Mouse (Mus musculus): ENCODE measurements around the gene Greb1.

The Greb1 gene

DNA sequence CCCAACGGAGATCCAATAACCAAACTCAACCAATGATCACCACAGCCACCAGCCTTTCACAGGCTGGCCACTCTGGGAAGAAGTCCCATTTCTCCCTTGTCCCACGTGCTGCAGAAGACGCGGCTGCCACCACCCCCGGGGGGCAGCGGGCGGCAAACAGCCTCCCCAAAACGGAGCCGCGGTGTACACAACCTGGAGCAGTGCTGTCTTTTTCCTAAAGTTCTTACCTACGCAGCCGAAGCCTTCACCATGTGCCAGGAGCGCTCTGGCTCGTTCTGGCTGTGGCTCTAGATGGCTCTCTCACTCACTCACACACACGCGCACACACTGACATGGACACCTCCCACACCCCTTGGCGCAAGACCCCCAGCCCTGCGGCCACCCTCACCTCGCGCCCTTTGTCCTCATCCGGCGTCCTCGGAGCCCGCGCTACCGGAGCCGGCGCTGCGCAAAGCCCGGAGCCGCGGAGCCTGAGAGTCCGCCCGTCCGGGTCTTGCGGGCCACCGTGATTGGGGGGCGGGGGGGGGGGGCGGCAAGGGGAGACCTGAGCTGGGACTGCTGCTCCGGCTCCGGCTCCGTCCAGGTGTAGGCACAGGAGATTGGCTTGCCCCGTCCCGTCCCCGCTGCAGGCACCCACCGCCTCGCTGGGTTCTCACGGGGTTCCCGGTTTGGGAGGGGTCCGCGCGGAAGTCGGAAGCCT, at the start of gene Greb1:
Gene Greb1, minus strand, starts transcription at position 628 of the 700 bp plus-strand sequence.
- Histone ChIP-seq H3K36me3 (ENCODE audit: control insufficient read depth, insufficient read depth, low read length, poor library complexity, severe bottlenecking) (no peaks in the 10 kb centered on the region), H3K27me3 (ENCODE audit: control insufficient read depth, insufficient read depth, low read length, poor library complexity, severe bottlenecking) (no peaks in the 10 kb centered on the region)
- no peak for DNase-seq (ENCODE audit: low read depth, low spot score)

- no peak for DNase-seq (ENCODE audit: low read depth, low spot score)
- H3K36me3 ChIP-seq (ENCODE audit: control insufficient read depth, insufficient read depth, low read length, poor library complexity, severe bottlenecking), result no peaks in the 10 kb centered on the region
- no peaks in the 10 kb centered on the region for H3K27me3 ChIP-seq (ENCODE audit: control insufficient read depth, insufficient read depth, low read length, poor library complexity, severe bottlenecking)
Observed at GRCm38 (mm10) chr12:16849821-16850220, 49.1 kb upstream of the Greb1 start.

- Histone ChIP-seq H3K27me3 (ENCODE audit: control insufficient read depth, insufficient read depth, low read length, poor library complexity, severe bottlenecking) (no peaks in the 10 kb centered on the region), H3K36me3 (ENCODE audit: control insufficient read depth, insufficient read depth, low read length, poor library complexity, severe bottlenecking) (no peaks in the 10 kb centered on the region)
- DNase-seq (ENCODE audit: low read depth, low spot score), result no peak
Observed at GRCm38 (mm10) chr12:16848501-16848900, 47.8 kb upstream of the Greb1 start.

GRCm38 (mm10) chr12:16847204-16847792, 46.6 kb upstream of the Greb1 start:
- Histone ChIP-seq H3K36me3 (ENCODE audit: control insufficient read depth, insufficient read depth, low read length, poor library complexity, severe bottlenecking) (no peaks in the 10 kb centered on the region), H3K27me3 (ENCODE audit: control insufficient read depth, insufficient read depth, low read length, poor library complexity, severe bottlenecking) (no peaks in the 10 kb centered on the region)
- DNase-seq (ENCODE audit: low read depth, low spot score), result no peak

- H3K27me3 ChIP-seq (ENCODE audit: control insufficient read depth, insufficient read depth, low read length, poor library complexity, severe bottlenecking), result no peaks in the 10 kb centered on the region
- H3K36me3 ChIP-seq (ENCODE audit: control insufficient read depth, insufficient read depth, low read length, poor library complexity, severe bottlenecking), result no peaks in the 10 kb centered on the region
- DNase-seq (ENCODE audit: low read depth, low spot score), result no peak
Observed at GRCm38 (mm10) chr12:16844623-16845592, 44.2 kb upstream of the Greb1 start.

GRCm38 (mm10) chr12:16840842-16841782, 40.4 kb upstream of the Greb1 start:
- no peak for DNase-seq (ENCODE audit: low read depth, low spot score)
- Histone ChIP-seq H3K36me3 (ENCODE audit: control insufficient read depth, insufficient read depth, low read length, poor library complexity, severe bottlenecking) (no peaks in the 10 kb centered on the region), H3K27me3 (ENCODE audit: control insufficient read depth, insufficient read depth, low read length, poor library complexity, severe bottlenecking) (no peaks in the 10 kb centered on the region; the same call in 1 of the 2 replicates)

DNA sequence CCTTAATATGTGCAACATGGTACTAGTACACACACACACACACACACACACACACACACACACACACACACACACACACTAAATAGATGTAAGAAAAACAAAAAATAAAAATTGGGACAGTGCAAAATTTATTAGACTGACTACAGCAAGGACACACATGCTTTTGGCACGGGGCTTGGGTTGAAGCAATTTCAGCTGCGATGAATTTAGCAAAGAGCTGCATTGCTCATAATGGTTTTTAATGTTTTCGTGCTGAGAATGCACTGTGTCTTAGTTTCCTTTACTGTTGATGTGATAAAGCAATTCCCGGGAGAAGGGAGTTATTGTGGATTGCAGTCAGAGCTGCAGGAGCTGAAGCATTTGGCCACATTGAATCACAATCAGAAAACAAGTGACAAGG, 37.1 kb upstream of the Greb1 start:
- Histone ChIP-seq H3K36me3 (ENCODE audit: control insufficient read depth, insufficient read depth, low read length, poor library complexity, severe bottlenecking) (no peaks in the 10 kb centered on the region), H3K27me3 (ENCODE audit: control insufficient read depth, insufficient read depth, low read length, poor library complexity, severe bottlenecking) (no peaks in the 10 kb centered on the region; the same call in 1 of the 2 replicates)
- DNase-seq (ENCODE audit: low read depth, low spot score), result no peak

- H3K36me3 ChIP-seq (ENCODE audit: control insufficient read depth, insufficient read depth, low read length, poor library complexity, severe bottlenecking), result no peaks in the 10 kb centered on the region
Observed at GRCm38 (mm10) chr12:16836188-16836587, 35.5 kb upstream of the Greb1 start.

DNA sequence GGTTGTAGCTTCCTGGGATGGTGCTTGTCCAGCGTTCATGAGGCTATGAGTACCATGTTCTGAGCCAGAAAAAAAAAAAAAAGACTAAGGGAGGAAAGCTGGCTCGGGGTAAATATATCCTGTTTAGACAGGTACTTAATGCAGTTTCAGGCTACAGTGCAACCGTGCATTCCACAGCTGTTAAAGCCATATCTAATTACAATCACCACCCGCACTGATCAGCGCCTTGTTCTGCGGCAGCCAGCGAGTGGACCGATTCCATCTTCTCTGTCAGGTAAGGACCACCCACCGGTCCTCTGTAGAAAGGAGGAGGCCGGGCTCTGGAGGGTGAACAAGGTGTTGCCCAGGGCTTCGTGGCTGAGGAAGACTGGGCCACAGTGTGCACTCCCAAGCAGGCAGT, 34.0 kb upstream of the Greb1 start:
- no peak for DNase-seq (ENCODE audit: low read depth, low spot score)
- no peaks in the 10 kb centered on the region for H3K36me3 ChIP-seq (ENCODE audit: control insufficient read depth, insufficient read depth, low read length, poor library complexity, severe bottlenecking)
- H3K27me3 ChIP-seq (ENCODE audit: control insufficient read depth, insufficient read depth, low read length, poor library complexity, severe bottlenecking), result no peaks in the 10 kb centered on the region; the same call in 1 of the 2 replicates

More at GRCm38 (mm10) chr12:16836188-16836587, 35.5 kb upstream of the Greb1 start:
- H3K27me3 ChIP-seq (ENCODE audit: control insufficient read depth, insufficient read depth, low read length, poor library complexity, severe bottlenecking), result no peaks in the 10 kb centered on the region; the same call in 1 of the 2 replicates
- DNase-seq (ENCODE audit: low read depth, low spot score), result no peak

DNA sequence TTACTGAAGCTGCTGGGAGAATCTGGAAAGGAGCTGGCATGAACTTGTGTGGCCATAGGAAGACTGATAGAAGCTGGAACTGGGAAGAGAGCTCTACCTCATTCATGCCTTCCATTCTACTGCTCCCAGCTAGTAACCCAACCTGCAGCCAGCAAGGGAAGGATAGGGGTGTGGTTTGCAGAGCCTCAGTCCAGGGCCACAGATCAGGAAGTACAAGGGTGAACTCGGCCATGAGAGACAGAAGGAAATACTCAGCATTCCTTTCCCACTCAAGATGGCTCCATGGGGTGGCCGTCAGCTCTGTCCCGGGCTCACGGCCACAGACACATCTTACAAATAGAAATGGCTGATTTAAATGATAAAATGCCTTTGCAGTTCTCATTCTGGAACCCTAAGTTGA, 30.4 kb upstream of the Greb1 start:
- DNase-seq (ENCODE audit: low read depth, low spot score), result no peak
- no peaks in the 10 kb centered on the region for H3K36me3 ChIP-seq (ENCODE audit: control insufficient read depth, insufficient read depth, low read length, poor library complexity, severe bottlenecking)
- no peaks in the 10 kb centered on the region for H3K27me3 ChIP-seq (ENCODE audit: control insufficient read depth, insufficient read depth, low read length, poor library complexity, severe bottlenecking)

DNA sequence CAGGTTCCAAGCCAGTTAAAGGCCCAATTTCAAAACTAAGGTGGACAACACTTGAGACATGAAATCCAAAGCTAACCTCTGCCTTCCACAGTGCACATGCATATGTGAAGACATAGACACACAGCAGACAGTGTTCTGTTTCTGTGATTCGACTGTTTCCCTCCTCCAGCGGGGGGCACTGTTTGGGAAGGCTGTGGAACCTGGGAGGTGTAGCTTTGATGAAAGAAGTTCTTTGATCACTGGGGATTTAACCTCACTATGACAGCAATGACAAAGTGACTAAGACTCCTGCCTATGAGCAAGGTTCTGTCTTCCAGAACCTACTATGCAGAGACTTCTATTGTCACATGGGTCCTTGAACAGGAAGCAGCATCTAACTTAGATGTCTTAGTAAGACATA, 29.1 kb upstream of the Greb1 start:
- no peaks in the 10 kb centered on the region for H3K36me3 ChIP-seq (ENCODE audit: control insufficient read depth, insufficient read depth, low read length, poor library complexity, severe bottlenecking)
- peak; percentile 22 for DNase-seq (ENCODE audit: low read depth, low spot score)
- no peaks in the 10 kb centered on the region for H3K27me3 ChIP-seq (ENCODE audit: control insufficient read depth, insufficient read depth, low read length, poor library complexity, severe bottlenecking)

- Histone ChIP-seq H3K36me3 (ENCODE audit: control insufficient read depth, insufficient read depth, low read length, poor library complexity, severe bottlenecking) (no peaks in the 10 kb centered on the region), H3K27me3 (ENCODE audit: control insufficient read depth, insufficient read depth, low read length, poor library complexity, severe bottlenecking) (no peaks in the 10 kb centered on the region)
- DNase-seq (ENCODE audit: low read depth, low spot score), result peak; percentile 21
Observed at GRCm38 (mm10) chr12:16828505-16828904, 27.8 kb upstream of the Greb1 start.

GRCm38 (mm10) chr12:16823701-16824100, 23.0 kb upstream of the Greb1 start:
- Histone ChIP-seq H3K36me3 (ENCODE audit: control insufficient read depth, insufficient read depth, low read length, poor library complexity, severe bottlenecking) (peaks cover 4% of the 10 kb centered on the region), H3K27me3 (ENCODE audit: control insufficient read depth, insufficient read depth, low read length, poor library complexity, severe bottlenecking) (no peaks in the 10 kb centered on the region)
- no peak for DNase-seq (ENCODE audit: low read depth, low spot score)

GRCm38 (mm10) chr12:16822181-16822734, 21.6 kb upstream of the Greb1 start:
- no peak for DNase-seq (ENCODE audit: low read depth, low spot score)
- Histone ChIP-seq H3K27me3 (ENCODE audit: control insufficient read depth, insufficient read depth, low read length, poor library complexity, severe bottlenecking) (no peaks in the 10 kb centered on the region), H3K36me3 (ENCODE audit: control insufficient read depth, insufficient read depth, low read length, poor library complexity, severe bottlenecking) (peaks cover 4% of the 10 kb centered on the region)

All from splenic B cell, adult 2 months (primary cell).